Mouse (Mus musculus) hindbrain, embryonic 13.5 days (tissue): ENCODE data around the gene Cxcr5. TPM values are rescaled to one million over a fixed set of nuclear protein-coding genes. Genes with fewer than 3 reads are reported as not detected.

ENCODE experiments used
- ATAC-seq: fragments of 200-750 bp; cut with Nextera tagmentation; 2 replicates; pipeline ENCODE4 v1.8.0; 2017; ENCODE audit warnings: moderate TSS enrichment; ENCODE audit not compliant: low FRiP score
- H3K27ac ChIP-seq: fragments of 300-500 bp; sonication (generic); 2 replicates; pipeline ENCODE4 v1.5.1; 2015; ENCODE audit warnings: inconsistent platforms, mild to moderate bottlenecking, moderate library complexity
- H3K27me3 ChIP-seq: fragments of 300-500 bp; sonication (generic); 2 replicates; pipeline ENCODE4 v1.6.1; 2015; ENCODE audit warnings: mild to moderate bottlenecking, inconsistent platforms
- H3K36me3 ChIP-seq: fragments of 300-500 bp; sonication (generic); 2 replicates; pipeline ENCODE4 v1.6.1; 2015; ENCODE audit warnings: mild to moderate bottlenecking, inconsistent platforms
- H3K4me1 ChIP-seq: fragments of 300-500 bp; sonication (generic); replicated peaks from 2 replicates; pipeline ENCODE4 v1.6.1; 2015; ENCODE audit warnings: inconsistent platforms
- H3K4me2 ChIP-seq: fragments of 300-500 bp; sonication (generic); 2 replicates; pipeline ENCODE4 v1.6.1; 2015; ENCODE audit warnings: inconsistent platforms, mild to moderate bottlenecking, moderate library complexity
- H3K4me3 ChIP-seq: fragments of 300-500 bp; sonication (generic); 2 replicates; pipeline ENCODE4 v1.5.1; 2015; ENCODE audit warnings: mild to moderate bottlenecking, inconsistent platforms
- H3K9ac ChIP-seq: fragments of 300-500 bp; sonication (generic); 2 replicates; pipeline ENCODE4 v1.6.1; 2015; ENCODE audit warnings: mild to moderate bottlenecking, inconsistent platforms
- H3K9me3 ChIP-seq: fragments of 300-500 bp; sonication (generic); 2 replicates; pipeline ENCODE4 v1.6.1; 2016; ENCODE audit warnings: inconsistent platforms
- WGBS: fragments of 180-500 bp; shearing (Covaris S2); methylation state at CpG from one replicate; pipeline ENCODE4 v1.1.7; 2015; 5-methylcytosine and 5-hydroxymethylcytosine counted together
- polyA plus RNA-seq: library from polyadenylated mRNA; unstranded; fragments of >200 nt; fragmentation: Nextera tagmentation; extraction: Ambion mirVana; gene quantifications from 2 replicates; pipeline ENCODE4 v1.2.1, GENCODE M21; 2015

Cxcr5 gene
- polyA plus RNA-seq, 1 experiment from 2014 or later: 0.10 TPM

DNA sequence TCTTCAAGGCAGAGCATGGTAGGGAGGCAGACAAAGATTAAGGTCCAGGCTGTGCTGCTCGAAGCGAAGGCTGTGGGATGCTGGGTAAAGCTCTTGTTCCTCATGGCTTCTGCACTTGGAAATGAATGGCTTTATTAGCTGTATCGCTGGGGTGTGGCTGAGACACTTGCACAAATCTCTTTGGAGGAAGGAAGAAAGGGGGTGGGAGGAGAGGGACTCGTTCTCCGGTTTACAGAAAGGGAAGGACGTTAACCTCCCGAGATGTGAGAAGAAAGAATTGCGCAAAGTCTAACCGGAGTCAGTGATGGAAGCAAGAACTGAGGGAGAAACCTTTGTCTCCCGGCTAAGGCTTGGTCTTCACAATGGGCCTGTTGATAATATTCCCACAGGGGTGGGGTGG is 10.5 kb downstream of the Cxcr5 start:
- H3K27me3 ChIP-seq: no peaks in the 10 kb centered on the region
- H3K27ac ChIP-seq: no peak overlapping the region
- no peaks in the 10 kb centered on the region for H3K9me3 ChIP-seq
- H3K4me2 ChIP-seq: no peak overlapping the region
- no peaks in the 10 kb centered on the region for H3K36me3 ChIP-seq
- H3K9ac ChIP-seq: no peak overlapping the region
- ATAC-seq: no peak
- WGBS: 85% methylated on average over 10 of the region's 10 CpGs
- H3K4me1 ChIP-seq: no peaks in the 10 kb centered on the region
- no peak overlapping the region for H3K4me3 ChIP-seq

DNA sequence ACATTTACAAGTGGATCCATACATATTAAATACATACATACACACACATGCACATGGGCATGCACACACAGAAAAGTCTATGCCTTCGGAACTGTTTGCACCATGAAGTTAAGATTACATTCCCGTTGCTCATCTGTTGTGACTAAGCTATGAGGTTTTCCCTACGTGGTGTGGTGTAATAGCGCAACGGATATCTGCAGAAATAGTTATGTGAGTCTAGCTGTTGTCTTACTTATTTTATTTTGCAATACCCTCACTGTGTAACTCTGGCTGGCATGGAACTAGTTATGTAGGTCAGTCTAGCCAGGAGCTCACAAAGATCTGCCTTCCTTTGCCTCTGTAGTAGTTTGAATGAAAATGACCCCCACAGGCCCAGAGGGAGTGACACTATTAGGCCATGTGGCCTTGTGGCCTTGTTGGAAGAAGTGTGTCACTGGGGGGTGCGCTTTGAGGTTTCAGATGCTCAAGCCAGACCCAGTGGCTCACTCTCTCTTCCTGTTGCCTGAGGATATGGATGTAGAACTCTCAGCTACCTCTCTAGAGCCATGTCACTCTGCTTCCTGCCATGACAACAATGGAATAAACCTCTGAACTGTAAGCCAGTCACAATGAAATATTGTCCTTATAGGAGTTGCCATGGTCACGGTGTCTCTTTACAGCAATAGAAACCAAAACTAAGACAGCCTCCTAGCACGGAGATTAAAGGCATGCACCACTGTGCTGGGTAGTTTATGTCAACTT is 13.1 kb downstream of the Cxcr5 start:
- Histone ChIP-seq H3K4me3 (no peak overlapping the region), H3K27me3 (no peaks in the 10 kb centered on the region), H3K4me2 (no peak overlapping the region), H3K4me1 (no peaks in the 10 kb centered on the region), H3K36me3 (no peaks in the 10 kb centered on the region), H3K27ac (no peak overlapping the region), H3K9me3 (no peaks in the 10 kb centered on the region), H3K9ac (no peak overlapping the region)
- no peak for ATAC-seq
- 90% methylated on average over 8 of the region's 8 CpGs for WGBS

DNA sequence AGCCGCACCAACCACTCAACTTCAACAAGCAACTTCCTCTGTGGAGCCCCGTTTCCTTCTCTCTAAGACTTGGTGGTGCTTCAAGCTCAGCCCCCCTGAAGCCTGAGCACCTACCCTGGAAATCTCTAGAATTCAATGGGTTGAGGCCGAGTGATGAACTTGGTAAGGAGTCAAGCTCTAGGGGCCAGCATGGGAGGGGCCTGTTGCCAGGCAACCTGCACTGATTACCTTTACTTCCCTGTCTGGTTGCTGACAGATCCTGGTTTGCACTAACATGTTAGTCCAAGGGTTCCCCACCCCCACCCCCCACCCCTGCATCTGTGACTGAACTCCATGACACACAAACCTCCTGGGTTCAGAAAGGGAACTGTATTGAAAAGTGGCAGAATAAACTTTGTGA is 16.7 kb downstream of the Cxcr5 start:
- no peak overlapping the region for H3K4me3 ChIP-seq
- no peak overlapping the region for H3K4me2 ChIP-seq
- H3K9ac ChIP-seq: no peak overlapping the region
- no peak overlapping the region for H3K27ac ChIP-seq
- H3K9me3 ChIP-seq: no peaks in the 10 kb centered on the region
- no peaks in the 10 kb centered on the region for H3K27me3 ChIP-seq
- H3K36me3 ChIP-seq: no peaks in the 10 kb centered on the region
- WGBS: 74% methylated on average over 3 of the region's 3 CpGs
- 0 out of 2 replicates have a peak, but pooled peaks cover under 1% of the 10 kb centered on the region for H3K4me1 ChIP-seq
- no peak for ATAC-seq

DNA sequence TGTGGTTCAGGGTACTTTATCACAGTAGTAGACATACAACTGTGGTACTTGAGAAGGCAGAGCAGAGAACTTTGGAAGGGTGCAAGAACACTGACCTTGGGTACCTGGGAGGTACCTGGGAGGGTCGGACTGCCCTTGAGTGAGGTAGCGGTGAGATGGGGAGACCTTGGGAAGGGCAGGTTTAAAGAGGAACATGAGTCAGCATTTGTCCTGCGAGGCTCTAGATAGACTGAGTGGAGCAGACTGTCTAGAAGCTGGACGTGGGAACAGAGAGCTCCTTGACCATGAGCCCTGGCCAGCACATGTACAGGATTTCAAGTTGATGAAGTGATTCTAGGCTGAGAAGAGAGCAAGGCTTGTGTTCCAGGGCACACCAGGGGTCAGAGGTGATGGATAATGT is 19.3 kb downstream of the Cxcr5 start:
- no peak for ATAC-seq
- H3K27ac ChIP-seq: no peak overlapping the region
- H3K27me3 ChIP-seq: no peaks in the 10 kb centered on the region
- no peak overlapping the region for H3K4me3 ChIP-seq
- no peak overlapping the region for H3K9ac ChIP-seq
- 0 out of 2 replicates have a peak, but pooled peaks cover 2% of the 10 kb centered on the region for H3K4me1 ChIP-seq
- H3K36me3 ChIP-seq: no peaks in the 10 kb centered on the region
- 94% methylated on average over 4 of the region's 4 CpGs for WGBS
- no peaks in the 10 kb centered on the region for H3K9me3 ChIP-seq
- H3K4me2 ChIP-seq: no peak overlapping the region

DNA sequence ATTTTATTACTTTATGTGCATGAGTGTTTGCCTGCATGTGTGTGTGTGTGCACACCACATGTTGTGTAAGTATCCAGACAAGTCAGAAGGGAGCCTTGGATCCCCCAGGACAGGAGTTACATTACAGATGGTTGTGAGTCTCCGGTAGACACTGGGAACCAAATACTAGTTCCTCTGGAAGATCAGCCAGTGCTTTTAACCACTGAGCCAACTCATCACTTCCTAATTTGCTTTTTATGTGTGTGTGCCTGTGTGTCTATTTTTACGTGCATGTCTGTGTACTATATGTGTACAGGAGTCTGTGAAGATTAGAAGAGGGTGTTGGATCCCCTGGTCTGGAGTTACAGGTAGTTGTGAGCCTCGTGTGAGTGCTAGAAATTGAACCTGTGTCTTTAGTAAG is 21.0 kb downstream of the Cxcr5 start:
- Histone ChIP-seq H3K4me3 (no peak overlapping the region), H3K27ac (no peak overlapping the region), H3K4me2 (no peak overlapping the region), H3K4me1 (0 out of 2 replicates have a peak, but pooled peaks cover 2% of the 10 kb centered on the region), H3K27me3 (no peaks in the 10 kb centered on the region), H3K9ac (no peak overlapping the region), H3K36me3 (no peaks in the 10 kb centered on the region), H3K9me3 (no peaks in the 10 kb centered on the region)
- no peak for ATAC-seq
- 86% methylated on average over 3 of the region's 3 CpGs for WGBS

DNA sequence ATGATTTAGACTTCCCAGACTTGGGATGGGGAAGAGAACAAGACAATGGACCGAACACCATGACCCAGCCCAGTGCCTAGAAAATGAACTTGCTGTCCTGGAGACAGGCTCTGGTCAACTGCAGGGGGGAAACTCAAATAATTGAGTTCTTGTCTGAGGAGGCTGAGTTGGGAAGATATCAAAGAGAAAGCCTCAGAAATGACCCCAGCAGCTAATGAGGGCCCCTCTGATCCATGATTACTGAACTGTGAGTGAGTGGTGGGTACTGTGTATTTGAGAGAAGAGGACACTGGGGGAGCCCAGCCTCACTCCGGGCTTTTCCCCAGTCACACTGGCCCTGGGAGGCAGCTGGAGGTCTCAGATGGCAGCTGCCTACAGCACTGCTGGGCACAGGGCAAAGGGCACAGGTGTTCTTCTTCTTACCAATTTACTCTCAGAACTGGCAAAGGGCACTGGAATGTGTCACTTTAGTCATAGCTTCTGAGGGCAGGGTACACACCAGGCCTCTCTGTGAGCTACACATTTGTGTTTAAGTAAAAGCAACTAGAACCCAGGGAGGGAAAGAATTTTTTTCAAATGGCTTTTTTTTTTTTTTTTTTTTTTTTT is 21.8 kb downstream of the Cxcr5 start:
- H3K27ac ChIP-seq: no peak overlapping the region
- 55% methylated on average over 2 of the region's 2 CpGs for WGBS

DNA sequence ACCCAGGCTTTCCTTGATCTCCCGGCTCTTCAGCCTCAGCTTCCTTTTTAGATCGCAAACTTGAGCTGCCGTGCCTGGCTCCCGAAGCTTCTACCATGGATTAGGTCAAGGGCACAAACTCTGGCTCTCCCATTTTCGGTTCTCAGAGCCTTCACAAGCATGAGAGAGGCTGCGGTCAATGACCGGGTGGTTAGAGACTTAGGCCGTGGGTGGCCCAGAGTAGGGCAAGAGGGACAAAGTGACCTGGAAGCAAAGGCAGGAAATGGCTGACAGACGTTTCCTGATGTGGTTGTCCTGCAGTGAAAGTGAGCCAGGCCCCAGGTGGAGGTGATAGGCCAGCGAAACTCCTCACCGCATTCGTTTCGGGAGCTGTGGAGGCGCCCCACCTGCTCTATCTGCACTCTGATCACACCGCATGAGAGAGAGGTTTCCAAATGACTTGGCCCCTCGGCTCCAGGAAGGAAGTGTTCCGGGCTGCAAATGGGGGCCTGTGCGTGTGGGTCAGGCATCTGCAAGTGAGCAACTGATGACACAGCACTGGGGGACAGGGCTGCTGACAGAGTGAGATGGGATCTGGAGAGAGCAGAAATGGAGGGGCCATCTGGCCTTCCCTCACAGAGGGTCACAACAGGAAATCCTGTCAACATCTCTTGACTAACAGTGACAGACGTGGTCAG is 23.9 kb downstream of the Cxcr5 start:
- Histone ChIP-seq H3K9ac (no peak overlapping the region), H3K4me3 (no peak overlapping the region), H3K27me3 (no peaks in the 10 kb centered on the region), H3K9me3 (no peaks in the 10 kb centered on the region), H3K36me3 (no peaks in the 10 kb centered on the region), H3K4me2 (no peak overlapping the region), H3K4me1 (0 out of 2 replicates have a peak, but pooled peaks cover 2% of the 10 kb centered on the region), H3K27ac (no peak overlapping the region)
- 83% methylated on average over 19 of the region's 19 CpGs for WGBS
- ATAC-seq: no peak

More for the DNA sequence above, 21.8 kb downstream of the Cxcr5 start:
- Histone ChIP-seq H3K9ac (no peak overlapping the region), H3K4me3 (no peak overlapping the region), H3K4me1 (0 out of 2 replicates have a peak, but pooled peaks cover 2% of the 10 kb centered on the region), H3K36me3 (no peaks in the 10 kb centered on the region), H3K27me3 (no peaks in the 10 kb centered on the region), H3K9me3 (no peaks in the 10 kb centered on the region), H3K4me2 (no peak overlapping the region)
- no peak for ATAC-seq

DNA sequence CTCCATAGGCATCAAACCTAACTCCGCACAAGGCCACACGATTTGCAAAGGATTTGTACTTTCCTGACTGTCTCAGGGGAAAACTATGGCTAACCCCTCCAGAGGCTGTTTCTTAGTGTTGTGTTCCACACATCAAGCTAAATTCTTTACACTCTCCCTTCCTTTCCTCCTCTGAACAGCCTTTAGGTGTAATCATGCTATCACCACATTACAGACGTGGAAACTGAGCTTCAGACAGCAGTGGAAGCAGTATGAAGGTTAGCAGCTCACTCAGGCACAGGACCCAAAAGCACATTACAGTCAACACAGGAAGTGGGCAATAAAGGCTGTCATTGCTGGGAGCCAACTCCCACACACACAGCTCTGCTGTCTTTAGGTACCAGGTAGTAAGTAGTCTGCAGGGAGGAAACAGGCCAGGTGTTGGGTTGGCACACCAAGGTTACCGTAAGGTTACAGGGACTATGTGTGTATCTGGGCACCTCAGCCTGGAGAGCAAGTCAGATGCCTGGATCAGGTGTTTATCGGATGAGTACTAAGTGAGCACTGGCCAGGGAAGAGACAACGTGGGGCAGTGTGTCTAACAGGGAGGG is 28.6 kb downstream of the Cxcr5 start:
- WGBS: 93% methylated on average over 6 of the region's 6 CpGs
- Histone ChIP-seq H3K4me1 (no peaks in the 10 kb centered on the region), H3K4me3 (no peak overlapping the region), H3K9me3 (peaks cover 4% of the 10 kb centered on the region; the same call in 1 of the 2 replicates), H3K9ac (no peak overlapping the region), H3K4me2 (no peak overlapping the region), H3K27ac (no peak overlapping the region), H3K36me3 (no peaks in the 10 kb centered on the region), H3K27me3 (no peaks in the 10 kb centered on the region)
- ATAC-seq: no peak

DNA sequence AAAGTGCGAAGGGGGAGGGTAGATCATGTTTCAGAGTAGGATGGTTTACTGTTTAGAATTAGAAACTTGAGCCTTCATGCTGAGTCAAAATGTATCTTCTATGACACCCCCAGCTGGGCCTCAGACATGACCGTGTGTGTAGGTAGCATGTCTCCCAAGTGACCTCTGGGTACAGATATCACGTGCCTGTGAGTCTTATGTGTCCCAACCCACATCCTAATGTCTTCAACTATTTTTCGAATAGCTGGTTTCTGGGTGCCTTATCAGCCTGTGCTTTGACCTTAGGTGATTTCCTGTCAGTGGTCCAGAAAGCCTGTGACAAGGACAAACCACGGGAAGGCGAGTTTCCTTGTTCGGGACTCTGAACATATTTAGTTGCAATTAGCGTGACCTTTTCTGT is 33.3 kb downstream of the Cxcr5 start:
- peaks cover 4% of the 10 kb centered on the region; the same call in 1 of the 2 replicates for H3K9me3 ChIP-seq
- no peak overlapping the region for H3K4me3 ChIP-seq
- H3K4me1 ChIP-seq: peaks cover 6% of the 10 kb centered on the region; the same call in 1 of the 2 replicates
- no peak overlapping the region for H3K4me2 ChIP-seq
- H3K27me3 ChIP-seq: no peaks in the 10 kb centered on the region
- H3K36me3 ChIP-seq: no peaks in the 10 kb centered on the region
- H3K27ac ChIP-seq: no peak overlapping the region
- H3K9ac ChIP-seq: no peak overlapping the region
- no peak for ATAC-seq
- 82% methylated on average over 8 of the region's 8 CpGs for WGBS

DNA sequence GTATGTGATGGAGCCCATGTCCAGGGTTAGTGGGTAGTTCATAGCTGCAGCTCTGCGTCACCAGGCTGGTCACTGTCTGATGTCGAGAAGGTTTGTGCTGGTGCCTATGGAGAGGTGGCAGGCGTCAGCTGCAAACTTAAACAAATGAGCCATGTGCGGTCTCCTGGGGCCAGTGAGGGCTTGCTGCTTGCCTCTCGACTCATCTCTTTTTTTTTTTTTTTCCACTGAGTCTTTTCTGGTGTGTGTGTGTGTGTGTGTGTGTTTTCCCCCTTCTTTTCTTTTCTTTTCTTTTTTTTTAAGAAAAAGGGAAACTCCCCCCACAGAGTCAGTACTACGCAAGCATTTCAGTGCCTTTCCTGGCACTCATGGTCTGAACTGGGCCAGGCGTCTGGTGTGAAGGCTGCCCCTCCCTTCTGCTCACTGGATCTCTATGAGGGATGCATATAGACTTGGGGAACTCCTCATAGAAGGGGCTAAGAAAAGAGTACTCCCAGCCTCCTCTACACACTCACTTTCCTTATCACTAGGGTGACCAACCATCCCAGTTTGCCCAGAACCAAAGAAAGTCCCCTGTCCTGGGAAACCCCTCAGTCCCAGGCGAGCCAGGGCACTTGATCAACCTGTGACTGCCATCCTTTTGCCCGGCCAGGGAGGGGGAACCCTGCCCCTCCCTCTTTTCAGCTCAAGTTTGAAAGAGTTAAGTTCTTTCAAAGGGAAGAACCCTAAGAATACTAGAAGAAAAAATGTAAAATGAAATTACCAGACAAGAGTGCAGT is 35.2 kb downstream of the Cxcr5 start:
- no peak overlapping the region for H3K27ac ChIP-seq
- no peak for ATAC-seq
- no peaks in the 10 kb centered on the region for H3K36me3 ChIP-seq
- H3K9ac ChIP-seq: no peak overlapping the region
- peaks cover 2% of the 10 kb centered on the region; the same call in 1 of the 2 replicates for H3K9me3 ChIP-seq
- peaks cover 6% of the 10 kb centered on the region; the same call in 1 of the 2 replicates for H3K4me1 ChIP-seq
- WGBS: 53% methylated on average over 9 of the region's 9 CpGs
- no peak overlapping the region for H3K4me2 ChIP-seq
- H3K4me3 ChIP-seq: no peak overlapping the region
- no peaks in the 10 kb centered on the region for H3K27me3 ChIP-seq

DNA sequence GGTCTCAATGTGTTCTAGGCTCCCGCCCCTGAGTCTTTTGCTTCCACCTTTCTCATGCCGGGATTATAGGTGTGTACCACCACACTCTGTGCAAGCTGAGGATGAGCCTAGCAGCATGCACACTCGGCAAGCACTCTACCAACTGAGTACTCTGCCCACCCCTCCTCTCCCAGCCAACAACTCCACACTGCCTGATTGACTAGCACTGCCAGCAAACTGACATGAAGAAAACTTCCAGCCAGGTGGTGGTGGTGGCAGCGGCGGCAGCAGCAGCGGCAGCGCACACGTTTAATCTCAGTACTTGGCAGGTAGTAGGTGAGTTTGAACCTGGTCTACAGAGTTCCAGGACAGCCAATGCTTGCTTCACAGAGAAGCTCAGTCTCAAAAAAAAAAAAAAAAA is 36.1 kb downstream of the Cxcr5 start:
- Histone ChIP-seq H3K4me2 (no peak overlapping the region), H3K27me3 (no peaks in the 10 kb centered on the region), H3K4me1 (peaks cover 6% of the 10 kb centered on the region; the same call in 1 of the 2 replicates), H3K36me3 (no peaks in the 10 kb centered on the region), H3K4me3 (no peak overlapping the region), H3K27ac (no peak overlapping the region), H3K9ac (no peak overlapping the region), H3K9me3 (no peaks in the 10 kb centered on the region)
- 92% methylated on average over 8 of the region's 8 CpGs for WGBS
- ATAC-seq: no peak
